Mouse (Mus musculus) thymus, postnatal 14 days (tissue): ENCODE results near the gene Mreg.

Experiments
- DNase-seq: peaks from one replicate; pipeline ENCODE4 v3.0.0; 2021

The Mreg gene

GRCm38 (mm10) chr1:72121608-72122185, 90.4 kb downstream of the Mreg start:
- no peak for DNase-seq

GRCm38 (mm10) chr1:72119981-72120380, 92.1 kb downstream of the Mreg start:
- DNase-seq, result no peak

GRCm38 (mm10) chr1:72114206-72114605, 97.9 kb downstream of the Mreg start:
- no peak for DNase-seq
